Mouse (Mus musculus) adipocyte (in vitro differentiated cells): ENCODE data around the gene Gstm3.

Experiments
- DNase-seq: peaks from one replicate; pipeline ENCODE4 v3.0.0-alpha.2; 2016; ENCODE audit warnings: low spot score

Gene Gstm3

DNA sequence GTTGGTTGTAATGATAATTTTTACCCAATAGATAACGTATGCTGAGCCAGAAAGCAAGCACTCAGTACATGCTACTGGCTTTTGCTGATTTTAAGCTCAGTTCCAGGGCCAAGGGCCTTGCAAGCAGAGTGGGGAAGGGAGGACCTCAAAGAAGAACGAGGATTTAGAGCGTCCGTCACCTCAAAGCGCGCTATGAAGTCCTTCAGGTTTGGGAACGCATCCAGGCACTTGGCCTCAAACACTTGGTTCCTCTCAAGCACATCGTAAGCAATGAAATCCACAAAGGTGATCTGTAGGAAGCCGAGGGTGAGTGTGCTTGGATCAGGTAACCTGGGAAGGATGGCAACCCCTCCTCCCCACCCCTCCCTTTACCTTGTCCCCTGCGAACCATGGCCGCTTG is 40.4 kb downstream of the Gstm3 start:
- DNase-seq, result no peak

DNA sequence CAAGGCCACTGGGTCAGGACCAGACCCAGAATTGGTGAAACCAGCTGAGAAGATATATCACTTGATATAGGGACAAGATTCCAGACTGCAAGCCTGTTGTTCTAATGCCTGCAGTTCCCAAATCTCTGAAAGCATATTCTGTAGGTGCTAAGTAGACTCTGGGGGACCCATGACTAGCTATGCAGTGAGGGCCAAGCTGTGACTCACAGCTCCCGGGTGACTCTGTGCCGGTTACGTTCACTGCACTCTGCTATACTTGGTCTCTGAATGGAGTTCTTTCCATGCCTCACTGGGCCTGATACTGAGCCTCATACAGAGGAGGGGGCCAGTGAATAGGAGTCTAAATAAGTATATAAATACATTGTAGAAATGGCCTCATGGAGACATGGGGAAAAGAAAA is 41.2 kb downstream of the Gstm3 start:
- no peak for DNase-seq

DNA sequence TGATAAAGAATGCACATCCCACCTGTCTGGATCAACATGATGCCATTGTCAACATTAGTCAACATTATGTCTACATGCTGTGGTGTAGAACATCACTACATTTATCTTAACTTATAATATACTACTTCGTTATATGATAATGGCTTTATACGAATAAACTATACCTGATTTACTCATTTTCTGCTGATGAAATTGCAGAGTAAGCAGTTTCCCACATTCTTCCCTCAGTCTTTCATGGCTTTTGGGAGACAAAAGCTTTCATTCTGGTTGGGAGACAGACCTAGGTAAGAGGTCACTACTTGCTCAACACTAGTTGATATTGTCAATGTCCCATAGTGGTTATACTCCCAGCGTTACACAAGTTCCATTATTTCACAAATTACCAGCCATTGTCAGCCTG is 43.7 kb downstream of the Gstm3 start:
- no peak for DNase-seq

DNA sequence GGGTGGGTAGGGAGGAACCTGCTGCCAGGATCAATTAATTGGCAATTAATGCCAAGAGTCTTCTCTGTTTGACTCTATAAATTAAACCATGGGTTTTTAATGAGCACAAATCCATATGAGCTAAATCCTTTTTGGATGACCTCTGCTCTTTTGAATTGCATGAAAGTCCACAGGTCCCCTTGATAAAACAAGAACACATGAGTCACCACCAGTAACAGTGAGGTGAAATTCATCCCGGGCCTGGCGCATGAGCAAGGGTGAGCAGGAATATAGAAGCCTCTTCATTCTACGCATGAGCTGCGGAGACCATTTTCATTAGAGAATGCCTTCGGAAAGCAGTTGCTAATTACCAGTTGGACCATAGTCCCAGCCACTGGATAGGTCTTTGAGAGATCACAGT is 48.7 kb downstream of the Gstm3 start:
- no peak for DNase-seq

DNA sequence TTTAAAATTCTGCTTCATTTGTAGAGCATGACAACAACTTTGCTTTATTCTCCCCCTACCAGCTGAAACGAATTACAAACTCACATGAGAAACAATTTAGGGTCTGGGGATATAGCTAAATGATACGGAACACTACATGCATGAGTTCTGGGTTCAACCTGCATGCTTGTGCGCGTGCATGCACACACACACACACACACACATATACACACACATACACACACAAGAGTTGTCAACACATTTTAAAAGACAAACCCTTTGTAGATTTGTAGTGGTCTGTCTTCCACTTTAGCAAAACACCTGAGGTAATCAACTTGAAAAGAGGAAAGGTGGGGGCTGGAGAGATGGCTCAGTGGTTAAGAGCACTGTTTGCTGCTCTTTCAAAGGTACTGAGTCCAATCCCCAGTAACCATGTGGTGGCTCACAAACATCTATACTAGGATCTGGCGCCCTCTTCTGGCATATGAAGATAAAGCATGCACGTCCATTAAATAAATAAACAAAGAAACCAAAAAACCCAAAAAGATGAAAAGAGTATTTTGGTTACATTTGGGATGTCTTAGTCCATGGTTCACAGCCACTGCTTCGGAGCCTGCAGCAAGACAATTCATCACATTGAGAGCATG is 51.2 kb downstream of the Gstm3 start:
- DNase-seq, result peak; percentile 73

DNA sequence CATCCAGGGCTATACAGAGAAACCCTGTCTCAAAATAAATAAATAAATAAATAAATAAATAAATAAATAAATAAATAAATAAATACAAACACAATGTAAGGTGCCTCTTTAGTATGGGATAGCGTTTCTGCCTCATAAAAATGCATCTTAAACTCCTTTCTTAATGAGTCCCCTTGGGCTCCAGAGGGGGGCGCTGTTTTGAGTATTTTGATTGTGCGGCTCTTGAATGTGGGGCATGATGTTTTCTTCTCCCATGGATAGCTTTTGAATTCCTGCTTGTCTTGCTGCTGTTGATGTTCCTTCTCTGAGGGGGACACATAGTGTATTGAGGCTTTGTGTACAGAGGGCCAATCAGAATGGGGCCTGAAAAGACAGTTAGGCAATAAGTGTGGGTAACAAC is 52.0 kb downstream of the Gstm3 start:
- DNase-seq, result no peak

DNA sequence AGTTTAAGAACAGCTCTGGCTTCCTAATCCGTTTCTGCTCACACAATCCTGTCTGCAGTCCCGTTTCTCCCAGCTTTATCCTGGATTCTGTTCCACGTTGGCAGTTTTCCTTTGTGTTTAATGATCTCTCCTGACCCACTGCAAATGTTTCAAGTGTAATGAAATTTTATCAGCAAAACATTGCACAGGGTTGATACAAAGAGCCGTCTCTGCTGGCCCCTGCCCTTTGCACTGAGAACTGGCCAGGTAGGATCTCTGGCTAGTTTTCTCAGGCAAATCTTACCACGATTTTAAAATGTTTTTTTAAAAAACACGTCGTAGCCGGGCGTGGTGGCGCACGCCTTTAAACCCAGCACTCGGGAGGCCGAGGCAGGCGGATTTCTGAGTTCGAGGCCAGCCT is 52.4 kb downstream of the Gstm3 start:
- DNase-seq, result no peak
